Mouse (Mus musculus) pancreas, adult 10 weeks (tissue): ENCODE measurements around the gene Calm1. TPM values are rescaled to one million over a fixed set of nuclear protein-coding genes. Genes with fewer than 3 reads are reported as not detected.

Experiments used
- polyA plus RNA-seq: library from polyadenylated mRNA; stranded (reverse); fragments of 350-450 nt; fragmentation: Illumina TruSeq; extraction: RNeasy Lipid Tissue Mini Kit (QIAGEN cat#74804); gene quantifications from one replicate; pipeline ENCODE4 v1.2.3, GENCODE M21; 2015; ENCODE audit warnings: low read depth, low replicate concordance; ENCODE audit not compliant: insufficient read depth

Calm1 gene
- 88.5 TPM for polyA plus RNA-seq

GRCm38 (mm10) chr12:100198967-100199660 lies at the start of gene Calm1:
Calm1 (plus strand) TSS chr12:100199435.

GRCm38 (mm10) chr12:100159261-100159975 lies 39.8 kb upstream of the Calm1 start, which contains the start of gene Nrde2:
Nrde2 (minus strand) TSS chr12:100159653.

Other genes starting within 250 kb of the Calm1 start
- gene Kcnk13, start 234.9 kb upstream of the Calm1 start, polyA plus RNA-seq, result not detected
- 41.7 TPM for gene Psmc1, start 89.3 kb upstream of the Calm1 start, polyA plus RNA-seq
- 2.3 TPM for gene Nrde2, start 39.8 kb upstream of the Calm1 start, polyA plus RNA-seq